Mouse (Mus musculus) stomach, postnatal 0 days (tissue): ENCODE results near the gene Phex. TPM values are rescaled to one million over a fixed set of nuclear protein-coding genes. Genes with fewer than 3 reads are reported as not detected.

Source experiments
- ATAC-seq: fragments of 200-750 bp; cut with Nextera tagmentation; 2 replicates; pipeline ENCODE4 v1.8.0; 2017; ENCODE audit not compliant: low FRiP score, low TSS enrichment
- DNase-seq: peaks from one replicate; pipeline ENCODE4 v3.0.0-alpha.2; 2016; ENCODE audit warnings: low spot score
- H3K27ac ChIP-seq: fragments of 300-500 bp; sonication (generic); replicated peaks from 2 replicates; pipeline ENCODE4 v1.5.1; 2014; ENCODE audit warnings: mild to moderate bottlenecking, control low read depth
- H3K27me3 ChIP-seq: fragments of 300-500 bp; sonication (generic); 2 replicates; pipeline ENCODE4 v1.6.1; 2014; ENCODE audit warnings: low read length; ENCODE audit not compliant: control insufficient read depth, insufficient read depth
- H3K36me3 ChIP-seq: fragments of 300-500 bp; sonication (generic); 2 replicates; pipeline ENCODE4 v1.6.1; 2014; ENCODE audit warnings: low read length, mixed read lengths; ENCODE audit not compliant: control insufficient read depth, insufficient read depth
- H3K4me1 ChIP-seq: fragments of 300-500 bp; sonication (generic); replicated peaks from 2 replicates; pipeline ENCODE4 v1.6.1; 2014; ENCODE audit warnings: antibody characterized with exemption; ENCODE audit not compliant: control insufficient read depth, insufficient read depth
- H3K4me2 ChIP-seq: fragments of 300-500 bp; sonication (generic); replicated peaks from 2 replicates; pipeline ENCODE4 v1.6.1; 2014; ENCODE audit warnings: low read depth, mild to moderate bottlenecking, control low read depth, moderate library complexity
- H3K4me3 ChIP-seq: fragments of 300-500 bp; sonication (generic); 2 replicates; pipeline ENCODE4 v1.5.1; 2014; ENCODE audit warnings: low read depth, low read length, control low read depth
- H3K9ac ChIP-seq: fragments of 300-500 bp; sonication (generic); 2 replicates; pipeline ENCODE4 v1.6.1; 2014; ENCODE audit warnings: mild to moderate bottlenecking, low read length, control low read depth, mixed read lengths
- H3K9me3 ChIP-seq: fragments of 300-500 bp; sonication (generic); 2 replicates; pipeline ENCODE4 v1.6.1; 2016; ENCODE audit warnings: low read length; ENCODE audit not compliant: control insufficient read depth
- CTCF ChIP-seq: IDR thresholded peaks from 2 replicates; pipeline ENCODE4 v1.5.1; 2016; ENCODE audit warnings: antibody characterized with exemption, low read depth, mild to moderate bottlenecking, moderate library complexity
- EP300 ChIP-seq: optimal IDR thresholded peaks from 2 replicates; pipeline ENCODE3; 2016; ENCODE audit warnings: antibody characterized with exemption
- WGBS: fragments of 180-500 bp; shearing (Covaris S2); extraction: QIAGEN DNeasy Blood & Tissue Kit; methylation state at CpG from one replicate; pipeline ENCODE4 v1.1.7; 2014; 5-methylcytosine and 5-hydroxymethylcytosine counted together
- polyA plus RNA-seq: library from polyadenylated mRNA; unstranded; fragments of >200 nt; fragmentation: Nextera tagmentation; extraction: Ambion mirVana; gene quantifications from 2 replicates; pipeline ENCODE4 v1.2.1, GENCODE M21; 2015

The Phex gene
- polyA plus RNA-seq, 1 experiment from 2014 or later = 0.05 TPM

DNA sequence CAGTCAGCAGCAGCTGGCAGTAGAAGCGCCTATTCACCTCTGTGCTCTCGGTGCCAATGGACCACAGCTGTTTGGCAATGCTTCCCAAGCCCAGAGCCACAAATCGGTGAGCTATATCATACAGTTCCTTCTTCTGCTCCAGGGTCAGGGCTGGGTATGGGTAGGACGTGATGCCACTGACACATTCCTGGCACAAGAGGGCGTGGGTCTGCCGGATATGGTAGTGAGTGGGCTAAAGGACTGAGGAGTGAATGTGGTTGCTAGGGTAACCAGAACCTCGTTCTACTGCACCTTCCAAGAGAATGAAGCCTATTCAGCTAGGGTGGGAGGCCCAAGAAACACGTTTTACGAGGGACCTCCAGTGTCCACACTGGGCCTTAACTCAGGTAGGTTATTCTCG is 36.3 kb downstream of the Phex start:
- 53% methylated on average over 10 of the region's 10 CpGs for WGBS
- H3K27ac ChIP-seq = no peak overlapping the region
- DNase-seq (peak; percentile 13), ATAC-seq (no peak)
- no peaks in the 10 kb centered on the region for H3K27me3 ChIP-seq
- H3K36me3 ChIP-seq = no peaks in the 10 kb centered on the region
- H3K9ac ChIP-seq = no peak overlapping the region
- H3K4me2 ChIP-seq = no peak overlapping the region
- no peaks in the 10 kb centered on the region for H3K9me3 ChIP-seq
- no peak for TF ChIP-seq EP300
- TF ChIP-seq CTCF = 0 out of 2 replicates have a peak, but pooled peaks have one; percentile 25
- H3K4me3 ChIP-seq = no peak overlapping the region
- H3K4me1 ChIP-seq = no peaks in the 10 kb centered on the region

DNA sequence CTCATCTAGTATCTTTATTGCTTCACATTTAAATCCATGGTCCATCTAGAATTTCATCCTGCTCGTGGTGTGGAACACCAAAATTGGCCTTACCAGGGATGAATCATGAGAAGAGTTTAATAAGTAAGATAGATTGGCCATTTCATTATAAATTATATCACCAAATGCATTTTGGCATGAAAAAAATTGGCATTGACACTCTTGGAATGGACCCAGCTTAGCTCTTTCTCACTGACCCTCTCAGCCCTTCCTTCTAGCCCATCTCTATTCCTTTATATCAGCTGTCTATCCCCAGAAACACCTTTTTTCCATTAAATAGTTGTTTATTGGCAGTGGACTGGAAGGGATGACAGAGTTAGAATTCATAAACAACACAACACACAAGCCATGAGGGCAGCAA is 37.7 kb downstream of the Phex start:
- Histone ChIP-seq H3K36me3 (no peaks in the 10 kb centered on the region), H3K9ac (no peak overlapping the region), H3K4me3 (no peak overlapping the region), H3K27ac (no peak overlapping the region), H3K4me2 (no peak overlapping the region), H3K27me3 (no peaks in the 10 kb centered on the region), H3K4me1 (no peaks in the 10 kb centered on the region), H3K9me3 (no peaks in the 10 kb centered on the region)
- DNase-seq = no peak
- ATAC-seq = no peak
- TF ChIP-seq EP300 (no peak), CTCF (no peak)
- 45% methylated on average over 1 of the region's 1 CpGs for WGBS

DNA sequence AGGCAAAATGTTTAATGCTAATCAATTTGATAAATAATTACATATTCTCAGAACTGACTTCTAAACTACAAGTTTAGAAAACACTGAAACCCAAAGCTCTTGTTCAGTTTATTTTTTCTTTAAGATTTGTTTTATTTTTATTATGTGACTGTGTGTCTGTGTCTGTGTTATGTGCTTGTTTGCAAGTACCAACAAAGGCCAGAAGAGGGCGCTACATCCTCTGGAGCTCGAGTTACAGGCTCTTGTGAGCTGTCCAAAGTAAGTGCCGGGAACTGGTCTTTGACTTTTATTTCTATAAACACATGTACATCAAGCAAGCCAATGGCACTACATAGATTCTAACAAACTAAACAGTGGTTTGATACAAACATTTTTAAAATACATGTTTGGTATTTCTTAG is 41.2 kb downstream of the Phex start:
- H3K9me3 ChIP-seq = no peaks in the 10 kb centered on the region
- H3K27ac ChIP-seq = no peak overlapping the region
- TF ChIP-seq CTCF (no peak), EP300 (no peak)
- H3K27me3 ChIP-seq = no peaks in the 10 kb centered on the region
- ATAC-seq = no peak
- no peak overlapping the region for H3K9ac ChIP-seq
- no peaks in the 10 kb centered on the region for H3K4me1 ChIP-seq
- H3K36me3 ChIP-seq = no peaks in the 10 kb centered on the region
- WGBS = 54% methylated on average over 3 of the region's 3 CpGs
- H3K4me3 ChIP-seq = no peak overlapping the region
- no peak for DNase-seq
- no peak overlapping the region for H3K4me2 ChIP-seq

DNA sequence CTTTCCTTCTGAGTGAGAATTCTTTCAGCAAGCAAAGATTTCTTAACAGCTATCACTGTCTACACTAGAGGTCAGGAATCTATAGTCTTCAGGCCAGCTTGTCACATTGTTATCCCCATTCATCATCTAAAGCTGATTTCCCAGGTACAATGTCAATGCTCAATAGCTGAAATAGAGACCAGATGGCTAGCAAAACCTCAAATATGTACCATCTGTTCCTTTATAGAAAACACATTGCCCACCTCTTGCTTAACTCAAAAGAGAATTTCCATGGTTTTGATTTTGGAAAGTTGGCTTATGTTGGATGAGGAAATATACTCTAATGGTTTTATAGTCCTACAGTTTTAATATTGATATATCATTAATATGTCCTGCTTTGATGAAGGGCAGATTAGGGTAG is 45.9 kb downstream of the Phex start:
- Histone ChIP-seq H3K27me3 (no peaks in the 10 kb centered on the region), H3K4me3 (no peak overlapping the region), H3K27ac (no peak overlapping the region), H3K4me2 (no peak overlapping the region), H3K4me1 (no peaks in the 10 kb centered on the region), H3K9me3 (no peaks in the 10 kb centered on the region), H3K36me3 (no peaks in the 10 kb centered on the region), H3K9ac (no peak overlapping the region)
- DNase-seq (no peak), ATAC-seq (no peak)
- TF ChIP-seq CTCF (no peak), EP300 (no peak)

DNA sequence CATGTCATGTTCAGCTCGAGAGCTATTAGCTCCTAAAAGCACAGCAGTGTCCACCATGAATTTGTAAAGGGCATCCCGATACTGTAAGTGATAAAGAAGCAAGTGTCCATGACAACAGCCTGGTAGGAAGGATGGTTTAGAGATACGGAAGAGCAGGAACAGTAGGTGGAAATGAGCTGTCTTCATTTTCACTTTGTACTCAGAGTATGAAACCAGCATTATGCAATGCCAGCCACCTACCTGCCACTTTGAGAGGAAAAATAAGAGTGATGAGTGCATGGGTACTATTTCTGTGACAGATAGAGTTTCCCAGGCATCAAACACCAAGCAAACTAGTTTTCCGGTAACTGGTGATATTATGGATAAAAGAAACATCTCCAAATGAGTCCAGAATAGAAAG is 59.6 kb downstream of the Phex start:
- ATAC-seq (no peak), DNase-seq (no peak)
- Histone ChIP-seq H3K27ac (no peak overlapping the region), H3K27me3 (no peaks in the 10 kb centered on the region), H3K36me3 (no peaks in the 10 kb centered on the region), H3K9me3 (no peaks in the 10 kb centered on the region), H3K9ac (no peak overlapping the region), H3K4me3 (no peak overlapping the region), H3K4me2 (no peak overlapping the region), H3K4me1 (no peaks in the 10 kb centered on the region)
- 78% methylated on average over 4 of the region's 4 CpGs for WGBS
- no peak for TF ChIP-seq EP300
- no peak for TF ChIP-seq CTCF

DNA sequence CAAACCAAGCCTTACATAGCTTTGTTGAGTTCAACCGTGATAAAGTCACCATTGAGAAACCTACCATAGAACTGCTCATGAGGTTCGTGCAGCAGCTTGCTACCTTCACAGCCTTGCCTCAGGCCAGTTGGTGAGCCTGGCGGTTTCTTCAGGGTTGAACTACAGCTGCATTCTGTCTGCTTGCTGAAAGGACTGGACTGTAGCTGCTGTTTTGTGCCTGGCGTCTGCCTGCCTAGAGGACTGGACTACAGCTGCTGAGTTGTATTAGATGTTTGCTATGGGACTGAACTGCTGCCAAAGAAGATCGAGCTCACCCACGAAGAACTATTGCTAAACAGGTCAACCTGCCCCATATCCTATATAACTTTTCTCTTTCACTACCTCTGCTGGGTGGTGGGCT is 68.9 kb downstream of the Phex start:
- WGBS = 70% methylated on average over 6 of the region's 6 CpGs
- no peak overlapping the region for H3K4me2 ChIP-seq
- no peak for DNase-seq
- ATAC-seq = no peak
- TF ChIP-seq CTCF = no peak
- TF ChIP-seq EP300 = no peak
- H3K9me3 ChIP-seq = no peaks in the 10 kb centered on the region
- H3K4me1 ChIP-seq = no peaks in the 10 kb centered on the region
- no peaks in the 10 kb centered on the region for H3K27me3 ChIP-seq
- H3K36me3 ChIP-seq = no peaks in the 10 kb centered on the region
- no peak overlapping the region for H3K9ac ChIP-seq
- H3K4me3 ChIP-seq = no peak overlapping the region
- H3K27ac ChIP-seq = no peak overlapping the region

DNA sequence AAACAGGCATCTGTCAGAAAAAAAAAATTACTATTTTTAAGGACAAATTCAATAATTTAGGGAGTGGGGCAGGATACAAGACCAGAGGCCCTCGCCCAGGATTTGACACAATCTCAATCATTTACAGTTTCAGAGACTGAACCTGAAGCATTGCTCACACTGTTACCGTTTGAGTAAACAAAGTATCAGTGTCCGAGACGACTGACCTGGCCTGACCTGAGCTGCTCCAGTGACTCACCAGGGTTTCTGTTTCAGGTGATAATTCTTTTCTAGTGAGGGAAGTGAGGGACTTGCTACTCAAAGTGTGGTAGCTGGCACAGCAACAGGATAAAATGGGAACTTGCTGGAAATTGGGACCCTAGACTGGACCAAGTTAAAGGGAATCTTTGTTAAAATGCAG is 80.4 kb downstream of the Phex start:
- Histone ChIP-seq H3K4me1 (no peaks in the 10 kb centered on the region), H3K4me2 (no peak overlapping the region), H3K9ac (no peak overlapping the region), H3K27ac (no peak overlapping the region), H3K27me3 (no peaks in the 10 kb centered on the region), H3K4me3 (no peak overlapping the region), H3K9me3 (no peaks in the 10 kb centered on the region), H3K36me3 (no peaks in the 10 kb centered on the region)
- ATAC-seq (no peak), DNase-seq (no peak)
- 27% methylated on average over 4 of the region's 4 CpGs for WGBS
- TF ChIP-seq EP300 (no peak), CTCF (no peak)
